Mouse (Mus musculus) bone marrow, adult 2 months (tissue): ENCODE measurements around the gene Slc45a2.

Source experiments
- CTCF ChIP-seq: fragments of 200-500 bp; IDR thresholded peaks from 2 replicates; pipeline ENCODE4 v1.5.1; 2011; ENCODE audit warnings: low read length, control low read depth; ENCODE audit not compliant: control insufficient read depth, insufficient read depth
- POLR2A ChIP-seq: fragments of 200-500 bp; IDR thresholded peaks from 2 replicates; pipeline ENCODE4 v1.6.1; 2011; ENCODE audit warnings: low read depth, mild to moderate bottlenecking, control low read depth, low read length, borderline replicate concordance; ENCODE audit not compliant: control insufficient read depth

DNA sequence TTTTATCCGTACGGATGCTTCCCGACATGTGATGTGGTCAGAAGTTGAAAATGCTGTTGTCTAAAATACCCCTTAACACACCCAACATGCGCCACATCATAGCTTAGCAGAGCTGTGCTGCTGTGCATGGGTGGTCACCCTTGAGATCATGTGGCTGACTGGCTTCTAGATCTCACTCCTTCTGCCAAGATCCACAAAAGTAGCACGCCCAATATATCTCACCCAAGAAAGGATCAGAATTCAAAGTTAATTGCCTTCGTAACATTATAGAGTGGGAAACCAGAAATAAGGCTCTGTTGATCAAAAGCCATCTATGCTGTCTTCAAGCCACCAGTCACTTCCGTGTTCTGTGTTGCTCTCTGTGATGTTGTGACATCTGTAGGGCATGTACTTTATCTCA lies 67.4 kb downstream of the Slc45a2 start:
- TF ChIP-seq CTCF (no peak), POLR2A (no peak)
